Mouse (Mus musculus): ENCODE measurements around the gene Tm4sf5. TPM values are rescaled to one million over a fixed set of nuclear protein-coding genes. Genes with fewer than 3 reads are reported as not detected.
"Not testable (repeated sequence)": the region's sequence is repeated elsewhere in the genome, so short reads cannot be mapped to it uniquely, and the experiment has no call there.

Gene Tm4sf5
- polyA plus RNA-seq, 1 experiment = 0.54 TPM

- TF ChIP-seq CTCF (IDR thresholded peaks at IDR 0.05; ENCODE audit: borderline replicate concordance, insufficient read depth, low read depth, low read length) (no peak), POLR2A (IDR thresholded peaks at IDR 0.05; ENCODE audit: borderline replicate concordance, insufficient read depth, low read length) (no peak)
- no peaks in the 10 kb centered on the region for H3K4me1 ChIP-seq (ENCODE audit: control insufficient read depth, insufficient read depth, low read length)
- H3K27ac ChIP-seq (ENCODE audit: insufficient read depth, low read length) = no peak overlapping the region
- no peak overlapping the region for H3K4me3 ChIP-seq (replicated peaks; ENCODE audit: insufficient read depth, low read depth, low read length)
- WGBS = 83% methylated on average over 3 of the region's 3 CpGs
- H3K27me3 ChIP-seq (ENCODE audit: control insufficient read depth, insufficient read depth, low read length) = no peaks in the 10 kb centered on the region; the same call in 1 of the 2 replicates
- DNase-seq = no peak
These were observed 35.3 kb upstream of the Tm4sf5 start for GRCm38 (mm10) chr11:70469764-70470163.

GRCm38 (mm10) chr11:70472716-70473115, 32.3 kb upstream of the Tm4sf5 start:
- Histone ChIP-seq H3K27ac (ENCODE audit: insufficient read depth, low read length) (no peak overlapping the region), H3K4me1 (ENCODE audit: control insufficient read depth, insufficient read depth, low read length) (no peaks in the 10 kb centered on the region), H3K27me3 (ENCODE audit: control insufficient read depth, insufficient read depth, low read length) (no peaks in the 10 kb centered on the region; the same call in 1 of the 2 replicates), H3K4me3 (replicated peaks; ENCODE audit: insufficient read depth, low read depth, low read length) (no peak overlapping the region)
- no peak for DNase-seq
- TF ChIP-seq CTCF (IDR thresholded peaks at IDR 0.05; ENCODE audit: borderline replicate concordance, insufficient read depth, low read depth, low read length) (no peak), POLR2A (IDR thresholded peaks at IDR 0.05; ENCODE audit: borderline replicate concordance, insufficient read depth, low read length) (no peak)

GRCm38 (mm10) chr11:70473291-70473690, 31.8 kb upstream of the Tm4sf5 start:
- not testable (repeated sequence) for H3K27ac ChIP-seq (ENCODE audit: insufficient read depth, low read length); DNase-seq; H3K4me3 ChIP-seq (replicated peaks; ENCODE audit: insufficient read depth, low read depth, low read length); H3K27me3 ChIP-seq (ENCODE audit: control insufficient read depth, insufficient read depth, low read length); H3K4me1 ChIP-seq (ENCODE audit: control insufficient read depth, insufficient read depth, low read length)
- 87% methylated on average over 5 of the region's 5 CpGs for WGBS

- no peak for DNase-seq
- no peaks in the 10 kb centered on the region; the same call in 1 of the 2 replicates for H3K27me3 ChIP-seq (ENCODE audit: control insufficient read depth, insufficient read depth, low read length)
- H3K4me1 ChIP-seq (ENCODE audit: control insufficient read depth, insufficient read depth, low read length) = no peaks in the 10 kb centered on the region
- no peak overlapping the region for H3K27ac ChIP-seq (ENCODE audit: insufficient read depth, low read length)
- no peak overlapping the region for H3K4me3 ChIP-seq (replicated peaks; ENCODE audit: insufficient read depth, low read depth, low read length)
- TF ChIP-seq POLR2A (IDR thresholded peaks at IDR 0.05; ENCODE audit: borderline replicate concordance, insufficient read depth, low read length) (no peak), CTCF (IDR thresholded peaks at IDR 0.05; ENCODE audit: borderline replicate concordance, insufficient read depth, low read depth, low read length) (no peak)
- 75% methylated on average over 12 of the region's 12 CpGs for WGBS
These were observed 30.0 kb upstream of the Tm4sf5 start for GRCm38 (mm10) chr11:70474872-70475534.

GRCm38 (mm10) chr11:70485498-70485897, 19.5 kb upstream of the Tm4sf5 start:
- TF ChIP-seq POLR2A (IDR thresholded peaks at IDR 0.05; ENCODE audit: borderline replicate concordance, insufficient read depth, low read length) (no peak), CTCF (IDR thresholded peaks at IDR 0.05; ENCODE audit: borderline replicate concordance, insufficient read depth, low read depth, low read length) (no peak)
- WGBS = 33% methylated on average over 2 of the region's 2 CpGs

GRCm38 (mm10) chr11:70487816-70488215, 17.2 kb upstream of the Tm4sf5 start:
- Histone ChIP-seq H3K27ac (ENCODE audit: insufficient read depth, low read length) (no peak overlapping the region), H3K27me3 (ENCODE audit: control insufficient read depth, insufficient read depth, low read length) (no peaks in the 10 kb centered on the region), H3K4me1 (ENCODE audit: control insufficient read depth, insufficient read depth, low read length) (no peaks in the 10 kb centered on the region), H3K4me3 (replicated peaks; ENCODE audit: insufficient read depth, low read depth, low read length) (no peak overlapping the region)
- TF ChIP-seq POLR2A (IDR thresholded peaks at IDR 0.05; ENCODE audit: borderline replicate concordance, insufficient read depth, low read length) (no peak), CTCF (IDR thresholded peaks at IDR 0.05; ENCODE audit: borderline replicate concordance, insufficient read depth, low read depth, low read length) (no peak)
- 25% methylated on average over 4 of the region's 4 CpGs for WGBS
- DNase-seq = no peak

More at GRCm38 (mm10) chr11:70485498-70485897, 19.5 kb upstream of the Tm4sf5 start:
- no peak for DNase-seq
- no peak overlapping the region for H3K27ac ChIP-seq (ENCODE audit: insufficient read depth, low read length)
- no peaks in the 10 kb centered on the region for H3K27me3 ChIP-seq (ENCODE audit: control insufficient read depth, insufficient read depth, low read length)
- no peak overlapping the region for H3K4me3 ChIP-seq (replicated peaks; ENCODE audit: insufficient read depth, low read depth, low read length)
- H3K4me1 ChIP-seq (ENCODE audit: control insufficient read depth, insufficient read depth, low read length) = no peaks in the 10 kb centered on the region

- Histone ChIP-seq H3K4me1 (ENCODE audit: control insufficient read depth, insufficient read depth, low read length) (no peaks in the 10 kb centered on the region), H3K27ac (ENCODE audit: insufficient read depth, low read length) (no peak overlapping the region), H3K27me3 (ENCODE audit: control insufficient read depth, insufficient read depth, low read length) (no peaks in the 10 kb centered on the region), H3K4me3 (replicated peaks; ENCODE audit: insufficient read depth, low read depth, low read length) (no peak overlapping the region)
- DNase-seq = no peak
- 58% methylated on average over 3 of the region's 3 CpGs for WGBS
- TF ChIP-seq CTCF (IDR thresholded peaks at IDR 0.05; ENCODE audit: borderline replicate concordance, insufficient read depth, low read depth, low read length) (no peak), POLR2A (IDR thresholded peaks at IDR 0.05; ENCODE audit: borderline replicate concordance, insufficient read depth, low read length) (no peak)
These were observed 15.9 kb upstream of the Tm4sf5 start for GRCm38 (mm10) chr11:70489138-70489537.

GRCm38 (mm10) chr11:70489684-70490083, 15.4 kb upstream of the Tm4sf5 start:
- 86% methylated on average over 6 of the region's 6 CpGs for WGBS

More at GRCm38 (mm10) chr11:70489684-70490083, 15.4 kb upstream of the Tm4sf5 start:
- no peak for DNase-seq
- Histone ChIP-seq H3K4me3 (replicated peaks; ENCODE audit: insufficient read depth, low read depth, low read length) (no peak overlapping the region), H3K4me1 (ENCODE audit: control insufficient read depth, insufficient read depth, low read length) (no peaks in the 10 kb centered on the region), H3K27me3 (ENCODE audit: control insufficient read depth, insufficient read depth, low read length) (no peaks in the 10 kb centered on the region), H3K27ac (ENCODE audit: insufficient read depth, low read length) (no peak overlapping the region)
- no peak for TF ChIP-seq POLR2A (IDR thresholded peaks at IDR 0.05; ENCODE audit: borderline replicate concordance, insufficient read depth, low read length)
- no peak for TF ChIP-seq CTCF (IDR thresholded peaks at IDR 0.05; ENCODE audit: borderline replicate concordance, insufficient read depth, low read depth, low read length)

Measured in cerebellum, adult 2 months (tissue).